Mouse (Mus musculus) layer of hippocampus, adult 8-10 months (tissue): ENCODE measurements around the gene Heatr5b. TPM values are rescaled to one million over a fixed set of nuclear protein-coding genes. Genes with fewer than 3 reads are reported as not detected.

Experiments
- total RNA-seq, 4 experiments: library from RNA; stranded (reverse); gene quantifications; 2 replicates each; pipeline ENCODE4 v1.2.4; 2022

Gene Heatr5b
- total RNA-seq, 4 experiments from 2014 or later, result 48.9 to 53.8 (median 51.5) TPM

Other genes starting within 250 kb of the Heatr5b start
- gene Strn, start 98.2 kb downstream of the Heatr5b start, total RNA-seq, result 10 to 100 TPM; 50.2 to 59.6 (median 54.6) TPM
- gene Gpatch11, start 203 bp upstream of the Heatr5b start, total RNA-seq, result 10 to 100 TPM; 33.1 to 47.9 (median 38.7) TPM
- gene Eif2ak2, start 47.2 kb upstream of the Heatr5b start, total RNA-seq, result 10 to 100 TPM in 1 of 4 experiments, 1 to 10 TPM in 3; 4.2 to 10.4 (median 6.5) TPM
- gene Sult6b1, start 71.6 kb upstream of the Heatr5b start, total RNA-seq, result under 1 TPM in 1 of 4 experiments, not detected in 3; 0.49 TPM
- 10 to 100 TPM; 25.3 to 28.4 (median 26.6) TPM for gene Cebpzos, start 81.1 kb upstream of the Heatr5b start, total RNA-seq
- 10 to 100 TPM; 30.9 to 40.3 (median 34.4) TPM for gene Cebpz, start 101.7 kb upstream of the Heatr5b start, total RNA-seq
- gene Ndufaf7, start 101.8 kb upstream of the Heatr5b start, total RNA-seq, result 10 to 100 TPM; 52.0 to 63.0 (median 56.5) TPM
- 10 to 100 TPM; 13.5 to 16.7 (median 15.2) TPM for gene Prkd3, start 185.5 kb upstream of the Heatr5b start, total RNA-seq
- gene Qpct, start 216.5 kb upstream of the Heatr5b start, total RNA-seq, result 10 to 100 TPM; 11.6 to 17.3 (median 13.2) TPM